Mouse (Mus musculus): ENCODE data around the gene Slc25a34.

GRCm38 (mm10) chr4:141624983-141625773, 1.6 kb upstream of the Slc25a34 start:
- TF ChIP-seq CTCF (IDR thresholded peaks at IDR 0.05; ENCODE audit: borderline replicate concordance, insufficient read depth, low read length) (peak; percentile 35; the same call in 1 of the 2 replicates), POLR2A (IDR thresholded peaks at IDR 0.05; ENCODE audit: low read depth, low read length) (no peak)
